Comparison of ENCODE assay signal across 8 mouse cellular contexts in the genomic region with DNA sequence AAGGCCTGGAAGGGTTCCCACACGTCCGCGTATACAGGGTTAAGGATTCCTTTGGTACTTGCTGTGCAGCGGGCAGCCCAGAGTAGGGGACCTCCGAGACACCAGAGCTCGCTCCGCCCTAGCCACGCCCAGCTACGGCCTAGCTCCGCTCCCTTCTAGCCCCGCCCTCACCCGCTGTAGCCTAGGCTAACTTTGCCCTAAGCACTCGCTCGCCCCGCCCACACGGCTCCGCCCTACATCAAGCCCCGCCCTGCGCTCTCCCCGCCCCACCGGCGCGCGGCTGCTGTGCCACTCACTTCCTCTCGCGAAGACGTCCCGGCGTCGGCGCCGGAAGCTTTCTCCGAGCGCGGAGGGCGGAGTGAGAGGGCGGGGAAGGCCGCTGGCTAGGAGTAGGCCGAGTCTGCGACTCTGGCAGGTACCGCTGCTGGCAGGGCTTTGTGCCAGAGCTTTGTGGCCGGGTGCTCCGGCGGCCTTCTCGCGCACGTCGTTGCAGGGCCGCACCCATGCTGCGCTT. TPM values are rescaled to one million over a fixed set of nuclear protein-coding genes. Genes with fewer than 3 reads are reported as not detected.
A peak's percentile ranks its signal among the peaks of the same experiment; 100 is the strongest.
DNase-seq lines count a peak whose midpoint lies in the region; ATAC-seq and TF ChIP-seq lines count a peak whose summit lies in the region.

A gene (plus strand): TSS at position 252 of the 514 bp plus-strand sequence.

- TF ChIP-seq POLR2A in bone marrow macrophage, adult 2 months (IDR thresholded peaks at IDR 0.05; ENCODE audit: borderline replicate concordance, low read depth, low read length) = no peak
- TF ChIP-seq POLR2A in embryonic fibroblast, embryonic 13.5 days (IDR thresholded peaks at IDR 0.05; ENCODE audit: low read depth, low read length) = peak; percentile 77

- H3K9me3 ChIP-seq in kidney, embryonic 14.5 days (ENCODE audit: control insufficient read depth, low read length) = no peaks in the 10 kb centered on the region
- H3K9me3 ChIP-seq in limb, embryonic 15.5 days = no peaks in the 10 kb centered on the region

- H3K4me3 ChIP-seq in bone marrow macrophage, adult 2 months (ENCODE audit: insufficient read depth, low read length) = peak within 1 kb of the TSS; percentile 92
- H3K4me3 ChIP-seq in embryonic fibroblast, embryonic 13.5 days (ENCODE audit: insufficient read depth, low read length) = peak within 1 kb of the TSS; percentile 88
- peak within 1 kb of the TSS; percentile 89 for H3K4me3 ChIP-seq in kidney, embryonic 14.5 days (ENCODE audit: low read length)
- peak within 1 kb of the TSS; percentile 81 for H3K4me3 ChIP-seq in limb, embryonic 15.5 days

- peak within 1 kb of the TSS; percentile 79 for H3K4me2 ChIP-seq in kidney, embryonic 14.5 days (replicated peaks; ENCODE audit: low read depth, low read length)
- H3K4me2 ChIP-seq in limb, embryonic 15.5 days = peak within 1 kb of the TSS; percentile 66

- peak within 1 kb of the TSS; percentile 90 for H3K9ac ChIP-seq in kidney, embryonic 14.5 days (ENCODE audit: low read depth, low read length)
- H3K9ac ChIP-seq in limb, embryonic 15.5 days = peak within 1 kb of the TSS; percentile 86

- ATAC-seq in kidney, embryonic 14.5 days (ENCODE audit: low FRiP score, low TSS enrichment) = peak; percentile 100
- ATAC-seq in limb, embryonic 15.5 days (ENCODE audit: insufficient number of reproducible peaks, low FRiP score, low TSS enrichment, low read depth) = peak; percentile 98

- TF ChIP-seq CTCF in bone marrow macrophage, adult 2 months (IDR thresholded peaks at IDR 0.05; ENCODE audit: low read depth, low read length) = no peak
- no peak for TF ChIP-seq CTCF in embryonic fibroblast, embryonic 13.5 days (IDR thresholded peaks at IDR 0.05; ENCODE audit: borderline replicate concordance, insufficient read depth, low read length)

- under 1% methylated on average over 50 of the region's 50 CpGs for WGBS in kidney, embryonic 14.5 days
- WGBS in limb, embryonic 15.5 days = under 1% methylated on average over 50 of the region's 50 CpGs

- H3K36me3 ChIP-seq in kidney, embryonic 14.5 days (ENCODE audit: control insufficient read depth, insufficient read depth, low read length) = peaks cover 7% of the 10 kb centered on the region; the same call in 1 of the 2 replicates
- H3K36me3 ChIP-seq in limb, embryonic 15.5 days = peaks cover 24% of the 10 kb centered on the region

- H3K27me3 ChIP-seq in kidney, embryonic 14.5 days (ENCODE audit: control insufficient read depth, insufficient read depth, low read length) = no peaks in the 10 kb centered on the region
- H3K27me3 ChIP-seq in limb, embryonic 15.5 days = no peaks in the 10 kb centered on the region

- DNase-seq in A20 (ENCODE audit: low read depth, low spot score) = peak; percentile 99
- DNase-seq in heart, adult 9 months (ENCODE audit: low spot score in 2 of 2) = peak; percentile 99 to 100
- DNase-seq in monocyte, adult 2 months (ENCODE audit: low read depth in 1 of 2, low spot score in 2 of 2) = peak; percentile 99 to 100
- DNase-seq in spleen, postnatal 36 days (ENCODE audit: low spot score in 2 of 2) = peak; percentile 100

- H3K4me1 ChIP-seq in bone marrow macrophage, adult 2 months (ENCODE audit: control insufficient read depth, insufficient read depth, low read length) = peaks cover 7% of the 10 kb centered on the region; the same call in 1 of the 2 replicates
- 0 out of 2 replicates have a peak, but pooled peaks cover 2% of the 10 kb centered on the region for H3K4me1 ChIP-seq in embryonic fibroblast, embryonic 13.5 days (ENCODE audit: control insufficient read depth, insufficient read depth, low read length)
- peaks cover 9% of the 10 kb centered on the region; the same call in 1 of the 2 replicates for H3K4me1 ChIP-seq in kidney, embryonic 14.5 days (ENCODE audit: control insufficient read depth, insufficient read depth, low read length)
- peaks cover 24% of the 10 kb centered on the region for H3K4me1 ChIP-seq in limb, embryonic 15.5 days

- H3K27ac ChIP-seq in bone marrow macrophage, adult 2 months (ENCODE audit: insufficient read depth, low read depth, low read length) = peak within 1 kb of the TSS; percentile 62
- peak within 1 kb of the TSS; percentile 71 for H3K27ac ChIP-seq in embryonic fibroblast, embryonic 13.5 days (ENCODE audit: insufficient read depth, low read length)
- peak within 1 kb of the TSS; percentile 90 for H3K27ac ChIP-seq in kidney, embryonic 14.5 days (ENCODE audit: low read depth, low read length)
- H3K27ac ChIP-seq in limb, embryonic 15.5 days = peak within 1 kb of the TSS; percentile 96

RNA-seq across cellular contexts. Expression of the gene that starts here (rescaled TPM):
- 48.4 and 54.7 TPM in 2 replicates for polyA plus RNA-seq in bone marrow macrophage, adult 2 months (2012; ENCODE audit: insufficient read depth, insufficient read length, missing spikeins)
- 144 and 146 TPM in 2 replicates for polyA plus RNA-seq in embryonic fibroblast, embryonic 13.5 days (2011; ENCODE audit: insufficient read length, low read depth, missing spikeins)
- 76.0 and 120 TPM in 2 replicates for polyA plus RNA-seq in kidney, embryonic 14.5 days (2014; fragmentation: Nextera tagmentation; extraction: Ambion mirVana)
- polyA plus RNA-seq in limb, embryonic 15.5 days (2015; fragmentation: Nextera tagmentation; extraction: Ambion mirVana) = 106 TPM in 2 replicates

Comparison
In these comparisons a context has a peak if more than half of its experiments do, and no peak if none do; other contexts are left out.
1. Peak in every context shown above with its lines: DNase-seq, ATAC-seq, H3K4me3 ChIP-seq and H3K27ac ChIP-seq.